Mouse (Mus musculus): ENCODE data around the gene Ripor3.

Ripor3 gene

DNA sequence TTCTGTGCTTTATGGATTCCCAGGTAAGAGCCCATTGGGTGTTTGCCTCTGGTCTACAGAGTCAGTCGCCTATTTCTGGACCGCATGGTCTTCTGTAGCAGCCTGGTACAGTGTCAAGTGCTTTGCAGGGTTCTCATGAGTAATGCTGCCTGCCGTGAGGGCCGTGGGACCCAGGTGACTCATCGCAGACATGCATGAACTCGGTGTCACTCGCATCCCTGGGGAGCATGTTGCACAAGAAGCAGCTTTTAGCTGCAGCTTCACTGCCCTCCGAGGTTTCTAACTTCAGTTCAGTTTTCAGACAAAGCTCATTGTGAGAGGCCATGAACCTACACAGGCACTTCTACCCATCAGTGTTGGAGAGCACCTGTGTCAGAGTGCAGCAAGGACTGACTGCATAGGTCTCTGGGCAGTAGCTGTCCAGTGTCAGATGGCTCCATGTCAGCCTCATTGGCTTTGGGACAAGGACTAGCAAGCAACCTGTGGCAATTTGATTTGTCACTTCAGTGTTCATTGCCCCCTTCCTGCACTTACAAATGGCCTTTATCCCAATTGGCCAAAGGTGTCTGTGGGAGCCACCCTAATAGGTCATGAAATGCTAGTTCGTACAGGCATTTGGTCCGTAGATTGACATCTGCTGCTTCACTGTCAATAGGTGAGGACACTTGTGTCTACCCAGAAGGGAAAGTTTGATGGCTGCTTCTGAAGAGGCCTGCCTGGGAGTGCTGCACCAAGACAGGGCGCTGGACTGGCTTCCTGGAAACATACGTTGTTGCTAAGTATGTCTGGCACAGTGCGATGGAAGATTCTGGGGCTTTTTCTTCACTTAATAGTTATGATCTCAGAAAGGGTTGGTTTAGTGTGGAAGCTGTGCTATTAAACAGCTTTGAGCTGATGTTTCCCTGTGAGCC lies 58.9 kb downstream of the Ripor3 start:
- DNase-seq: no peak

DNA sequence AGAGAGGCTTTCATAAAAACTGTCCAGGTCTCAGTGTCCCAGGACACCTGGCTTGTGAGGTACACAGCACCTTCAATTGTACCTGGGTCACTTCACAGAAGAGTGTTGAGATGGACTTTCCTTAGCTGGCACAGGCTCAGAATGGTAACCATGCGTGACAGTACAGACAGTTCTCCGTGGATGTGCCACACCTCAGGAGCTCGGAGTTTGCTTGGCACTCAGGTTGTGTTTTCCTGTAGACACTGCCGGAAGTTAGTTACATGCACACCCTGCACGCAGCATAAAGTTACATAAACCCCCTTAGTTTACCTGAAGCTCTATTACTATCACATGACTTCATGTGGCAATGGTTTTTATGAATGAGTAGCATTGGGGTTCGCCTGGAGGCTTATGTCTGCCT lies 59.7 kb downstream of the Ripor3 start:
- no peak for DNase-seq

DNA sequence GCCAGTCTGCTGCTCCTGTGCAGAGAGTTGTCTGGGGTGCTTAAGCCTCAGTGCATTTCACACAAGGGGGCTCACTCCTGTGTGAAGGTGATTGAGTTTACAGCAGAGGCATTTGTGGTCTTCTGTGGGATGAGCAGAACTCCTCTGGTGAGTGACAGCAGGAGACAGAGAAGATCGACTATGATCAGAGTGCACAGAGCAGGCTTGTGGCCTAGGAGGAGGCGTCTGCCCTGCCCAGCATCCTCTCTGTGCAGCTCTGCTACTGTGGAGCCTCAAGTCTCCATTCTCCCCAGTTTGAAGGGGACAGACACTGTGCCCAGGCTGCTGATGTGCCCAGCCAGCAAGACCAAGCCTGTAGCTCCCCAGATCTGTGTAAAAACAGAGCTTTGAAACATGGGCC lies 60.6 kb downstream of the Ripor3 start:
- DNase-seq: no peak

DNA sequence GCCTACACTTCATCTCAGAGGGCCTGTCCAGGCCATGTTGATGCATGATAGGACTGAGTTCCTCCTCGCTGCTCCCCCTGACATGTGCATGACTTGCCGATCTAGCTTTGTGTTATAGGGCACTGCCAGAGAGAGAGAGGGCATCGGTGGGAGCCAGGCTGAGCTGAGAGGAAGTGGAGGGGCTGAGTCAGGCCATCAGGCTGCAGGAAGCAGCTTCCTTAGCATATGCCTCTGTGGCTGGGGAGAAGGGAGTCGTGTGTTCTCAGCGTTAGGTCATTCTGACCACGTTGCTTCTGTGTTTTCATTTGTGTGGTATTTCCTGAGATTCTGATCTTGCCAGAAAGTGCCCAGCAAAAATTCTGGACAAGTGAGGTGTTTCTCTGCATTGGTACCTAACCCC lies 61.2 kb downstream of the Ripor3 start:
- DNase-seq: no peak

DNA sequence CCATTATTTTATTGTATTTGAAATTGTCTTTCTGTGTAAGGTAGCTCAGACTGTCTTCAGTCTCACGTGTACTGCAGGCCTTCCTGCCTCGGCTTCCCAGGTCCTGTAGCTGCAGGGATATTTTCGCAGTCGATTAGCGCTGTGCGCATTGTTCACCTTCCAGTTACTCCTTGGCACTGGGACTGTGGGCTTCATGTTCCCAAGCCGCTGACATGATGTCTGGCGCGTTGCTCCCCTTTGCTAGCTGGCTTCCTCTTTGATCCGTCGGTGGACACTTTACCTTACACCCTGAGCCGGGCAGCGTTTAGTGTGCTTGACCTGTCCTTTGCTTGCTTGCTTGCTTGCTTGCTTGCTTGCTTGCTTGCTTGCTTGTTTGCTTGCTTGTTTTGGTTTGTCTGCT lies 61.9 kb downstream of the Ripor3 start:
- no peak for DNase-seq

- DNase-seq: no peak
Observed at GRCm38 (mm10) chr2:167948047-167948446, 62.4 kb downstream of the Ripor3 start.

DNA sequence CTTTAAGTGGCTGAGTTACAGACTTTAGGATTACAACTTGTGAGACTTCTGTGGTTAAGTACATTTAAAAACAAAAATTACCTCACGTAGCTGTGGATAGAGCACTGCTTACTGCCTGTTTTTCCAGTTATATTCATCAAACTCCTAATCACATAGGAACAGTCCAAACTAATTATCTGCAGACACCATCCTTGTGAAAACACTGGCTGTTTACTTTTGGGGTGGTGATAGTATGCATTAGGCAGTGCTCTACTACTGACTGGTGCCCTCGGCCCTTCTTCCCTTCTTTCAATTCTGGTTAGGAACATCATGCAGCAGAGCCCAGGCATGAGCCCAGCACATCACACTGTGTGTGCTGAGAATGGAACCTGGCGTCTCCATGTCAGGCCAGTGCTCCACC lies 63.2 kb downstream of the Ripor3 start:
- no peak for DNase-seq

DNA sequence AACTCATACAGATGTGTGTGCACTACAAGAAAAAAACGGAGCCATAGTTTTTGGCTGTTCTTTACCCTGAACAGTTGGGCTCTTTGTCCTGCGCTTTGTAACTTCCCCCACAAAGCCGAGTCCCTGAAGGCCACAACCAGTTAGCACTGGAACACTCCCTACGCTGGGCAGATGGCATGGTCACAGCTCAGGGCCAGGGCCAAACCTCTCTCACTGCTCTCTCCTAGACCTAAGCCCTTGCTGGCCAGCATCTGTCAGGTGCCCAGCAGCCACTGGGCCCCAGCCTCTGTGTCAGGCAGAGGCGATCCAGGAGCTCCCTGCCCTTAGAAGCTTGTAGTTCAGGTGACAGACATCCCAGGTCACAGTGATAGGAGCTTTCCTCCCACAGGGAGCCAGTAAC lies 65.0 kb downstream of the Ripor3 start:
- no peak for DNase-seq

DNA sequence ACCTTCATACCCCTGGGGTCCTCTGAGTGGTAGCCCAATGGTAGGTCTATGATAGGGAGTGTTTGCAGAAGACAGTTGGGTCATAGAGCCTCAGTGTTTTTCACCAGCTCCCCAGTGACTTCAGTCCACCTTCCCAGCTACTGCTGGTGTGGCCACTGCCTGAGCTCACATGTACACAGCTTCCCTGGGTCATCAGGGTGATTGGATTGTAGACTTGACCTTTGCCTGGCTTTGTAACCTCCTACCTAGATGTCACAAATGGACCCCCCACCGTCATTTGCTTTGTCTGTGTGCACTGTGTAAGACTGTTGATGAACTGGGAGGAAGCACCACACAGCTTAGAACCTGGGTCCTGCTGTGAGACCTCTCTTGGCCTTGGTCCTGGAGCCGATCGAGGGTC lies 66.2 kb downstream of the Ripor3 start:
- DNase-seq: no peak

DNA sequence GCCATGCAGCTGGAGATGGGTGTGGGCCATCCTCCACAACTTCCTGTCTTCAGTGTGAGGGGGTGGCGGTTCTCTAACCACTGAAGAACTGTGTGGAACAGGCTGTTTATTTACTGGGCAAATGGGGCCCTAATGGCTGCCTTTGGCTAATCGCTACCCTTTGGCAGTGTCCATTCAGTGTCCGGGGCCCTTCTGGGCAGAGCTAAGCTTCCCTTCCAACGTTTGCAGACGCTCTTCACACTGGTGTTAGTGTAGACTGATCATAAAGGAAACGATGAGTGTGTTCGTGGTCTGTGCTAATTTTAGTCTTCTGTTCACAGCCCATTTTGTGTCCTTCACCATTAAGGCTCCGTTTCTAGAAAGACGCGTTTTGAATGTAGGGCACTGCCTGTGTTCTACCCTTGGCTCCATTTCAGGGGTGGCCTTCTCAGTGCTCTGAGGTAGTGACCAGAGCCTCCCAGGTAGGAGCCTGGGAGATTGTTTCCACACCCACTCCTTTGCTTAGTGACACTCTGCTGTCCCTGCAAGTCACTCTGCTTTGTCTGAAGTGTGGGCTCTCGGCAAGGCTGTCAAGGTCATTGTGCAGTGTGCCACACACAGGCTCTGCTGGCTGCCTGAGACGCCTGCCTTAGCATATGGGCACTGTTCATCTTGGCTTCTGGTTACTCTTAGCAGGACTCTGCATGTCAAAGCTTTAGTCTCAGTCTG lies 67.3 kb downstream of the Ripor3 start:
- no peak for DNase-seq

GRCm38 (mm10) chr2:167942199-167942925 lies 68.1 kb downstream of the Ripor3 start:
- peak; percentile 59 for DNase-seq

DNA sequence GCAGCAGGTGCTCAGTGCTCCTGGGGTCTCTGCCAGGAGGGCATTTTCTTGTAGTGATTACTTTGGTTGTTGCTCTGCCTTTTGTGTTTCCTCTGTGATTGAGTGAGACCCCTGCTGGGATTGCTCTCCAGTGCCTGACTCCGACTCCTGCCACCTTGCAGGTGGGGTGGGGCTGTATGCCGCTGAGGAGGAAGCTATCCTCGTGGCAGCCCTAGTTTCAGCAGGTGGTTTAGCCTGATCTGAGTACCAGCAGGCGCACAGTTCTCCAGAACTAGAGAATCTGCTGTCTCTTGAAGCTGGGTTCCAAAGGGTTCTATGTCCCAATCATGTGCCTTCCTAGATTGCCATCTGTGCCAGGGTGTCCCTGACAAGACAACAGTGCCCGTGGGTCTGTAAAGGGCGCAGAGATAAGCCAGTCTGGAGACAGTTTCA lies 68.7 kb downstream of the Ripor3 start:
- peak; percentile 64 for DNase-seq

GRCm38 (mm10) chr2:167941320-167941719 lies 69.1 kb downstream of the Ripor3 start:
- DNase-seq: no peak

DNA sequence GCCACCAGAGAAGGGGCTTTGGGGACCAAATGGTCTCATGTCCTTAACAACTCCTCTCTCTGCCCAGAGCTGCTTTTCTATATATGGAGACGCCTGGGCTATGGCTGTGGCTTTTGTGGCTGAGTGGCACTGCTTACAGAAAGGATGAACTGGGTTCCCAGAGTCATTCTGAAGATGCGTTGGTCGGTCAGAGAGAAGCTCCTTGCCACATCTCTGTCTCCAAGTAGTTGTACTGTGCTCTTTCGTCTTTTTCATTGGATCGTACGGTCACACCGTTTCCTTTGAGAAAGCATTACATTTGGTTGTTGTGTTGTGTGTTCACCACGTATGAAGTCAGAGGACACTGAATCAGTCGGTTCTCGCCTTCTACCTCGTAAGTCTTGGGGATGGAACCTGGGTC lies 69.8 kb downstream of the Ripor3 start:
- no peak for DNase-seq

- DNase-seq: no peak
Observed at GRCm38 (mm10) chr2:167939632-167940399, 70.6 kb downstream of the Ripor3 start.

- no peak for DNase-seq
Observed at GRCm38 (mm10) chr2:167939204-167939603, 71.2 kb downstream of the Ripor3 start.

GRCm38 (mm10) chr2:167938786-167939185 lies 71.6 kb downstream of the Ripor3 start:
- no peak for DNase-seq

- DNase-seq: no peak
Observed at GRCm38 (mm10) chr2:167935956-167936355, 74.5 kb downstream of the Ripor3 start.

GRCm38 (mm10) chr2:167933397-167933796 lies 77.0 kb downstream of the Ripor3 start:
- DNase-seq: no peak

- no peak for DNase-seq
Observed at GRCm38 (mm10) chr2:167932727-167933231, 77.6 kb downstream of the Ripor3 start.

DNA sequence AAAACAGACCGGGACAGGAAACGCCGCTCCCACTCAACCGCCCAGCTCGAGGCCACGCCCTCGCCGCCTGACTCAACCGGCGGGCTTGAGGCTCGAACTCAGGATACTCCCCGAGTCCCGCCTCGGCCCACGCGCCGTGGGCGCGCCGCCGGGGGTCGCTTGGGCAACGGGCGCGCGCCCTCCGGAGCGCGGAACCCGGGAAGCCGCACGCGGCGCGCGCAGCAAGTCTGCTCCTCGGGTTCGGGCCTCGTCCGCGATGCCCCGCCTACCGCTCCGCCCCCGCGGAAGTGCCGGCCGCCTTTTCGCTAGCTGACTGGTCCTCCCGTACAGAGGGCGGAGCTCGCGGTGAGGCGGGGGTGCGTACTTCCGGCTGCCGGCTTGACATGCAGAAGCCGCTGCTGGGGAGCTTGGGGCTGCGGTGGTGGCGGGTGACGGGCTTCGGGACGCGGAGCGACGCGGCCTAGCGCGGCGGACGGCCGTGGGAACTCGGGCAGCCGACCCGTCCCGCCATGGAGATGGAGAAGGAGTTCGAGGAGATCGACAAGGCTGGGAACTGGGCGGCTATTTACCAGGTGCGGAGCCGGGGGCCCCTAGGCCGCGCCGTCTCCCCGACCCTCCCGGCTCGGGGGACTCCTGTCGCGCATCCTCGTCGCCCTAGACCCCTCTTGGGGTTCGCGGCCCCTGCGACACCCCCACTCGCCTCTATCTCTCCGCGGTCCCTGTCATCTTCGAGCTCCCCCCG lies 78.3 kb downstream of the Ripor3 start, which contains the start of gene Ptpn1:
Gene Ptpn1 (plus strand): TSS at position 73 of the 742 bp plus-strand sequence.
- peak; percentile 98 for DNase-seq

GRCm38 (mm10) chr2:167930975-167931374 lies 79.4 kb downstream of the Ripor3 start:
- no peak for DNase-seq
